Mouse (Mus musculus) embryo, embryonic 11 days (tissue): ENCODE measurements around the gene 4930430F08Rik.
"Not testable (repeated sequence)": the region's sequence is repeated elsewhere in the genome, so short reads cannot be mapped to it uniquely, and the experiment has no call there.

Experiments used
- DNase-seq: peaks from one replicate; pipeline ENCODE4 v3.0.0-alpha.2; 2015

Gene 4930430F08Rik

GRCm38 (mm10) chr10:100590323-100590722 is at the start of gene 4930430F08Rik, which contains the start of gene 1700017N19Rik:
TSS of gene 4930430F08Rik (minus strand) at chr10:100590423.
TSS of gene 1700017N19Rik (plus strand) at chr10:100590484.
- no peak for DNase-seq

GRCm38 (mm10) chr10:100629762-100630438 is 39.7 kb upstream of the 4930430F08Rik start:
- DNase-seq = peak; percentile 73

GRCm38 (mm10) chr10:100622494-100622893 is 32.3 kb upstream of the 4930430F08Rik start:
- no peak for DNase-seq

GRCm38 (mm10) chr10:100620040-100620439 is 29.8 kb upstream of the 4930430F08Rik start:
- DNase-seq = no peak

- no peak for DNase-seq
Observed at GRCm38 (mm10) chr10:100619474-100619873, 29.3 kb upstream of the 4930430F08Rik start.

GRCm38 (mm10) chr10:100617233-100617903 is 27.1 kb upstream of the 4930430F08Rik start:
- DNase-seq = no peak

- DNase-seq = peak; percentile 11
Observed at GRCm38 (mm10) chr10:100604254-100604653, 14.0 kb upstream of the 4930430F08Rik start.

GRCm38 (mm10) chr10:100603511-100603910 is 13.3 kb upstream of the 4930430F08Rik start:
- DNase-seq = no peak

- no peak for DNase-seq
Observed at GRCm38 (mm10) chr10:100598339-100598738, 8.1 kb upstream of the 4930430F08Rik start.

GRCm38 (mm10) chr10:100588932-100589388 is 1.3 kb downstream of the 4930430F08Rik start:
- peak; percentile 94 for DNase-seq

GRCm38 (mm10) chr10:100588524-100588923 is 1.7 kb downstream of the 4930430F08Rik start:
- DNase-seq = no peak

GRCm38 (mm10) chr10:100584178-100584577 is 6.0 kb downstream of the 4930430F08Rik start:
- DNase-seq = no peak

- DNase-seq = no peak
Observed at GRCm38 (mm10) chr10:100575294-100575693, 14.9 kb downstream of the 4930430F08Rik start.

GRCm38 (mm10) chr10:100574505-100575149 is 15.6 kb downstream of the 4930430F08Rik start:
- DNase-seq = no peak

- no peak for DNase-seq
Observed at GRCm38 (mm10) chr10:100571707-100572106, 18.5 kb downstream of the 4930430F08Rik start.

GRCm38 (mm10) chr10:100564112-100564511 is 26.1 kb downstream of the 4930430F08Rik start:
- no peak for DNase-seq

- DNase-seq = not testable (repeated sequence)
Observed at GRCm38 (mm10) chr10:100560194-100560883, 29.9 kb downstream of the 4930430F08Rik start.

GRCm38 (mm10) chr10:100556566-100557175 is 33.6 kb downstream of the 4930430F08Rik start:
- no peak for DNase-seq

GRCm38 (mm10) chr10:100524499-100525390 is 65.5 kb downstream of the 4930430F08Rik start:
- no peak for DNase-seq

GRCm38 (mm10) chr10:100522330-100522729 is 67.9 kb downstream of the 4930430F08Rik start:
- DNase-seq = no peak
